Mouse (Mus musculus) erythroblast, embryonic 14.5 days (primary cell): ENCODE data around the gene Nav2.

ENCODE experiments used
- GATA1 ChIP-seq: IDR thresholded peaks from 2 replicates; pipeline ENCODE4 v1.6.1; 2012; ENCODE audit warnings: low read length, inconsistent platforms, mixed read lengths
- TAL1 ChIP-seq: IDR thresholded peaks from 3 replicates; pipeline ENCODE4 v1.6.1; 2012; ENCODE audit warnings: low read length, inconsistent platforms, mixed read lengths

DNA sequence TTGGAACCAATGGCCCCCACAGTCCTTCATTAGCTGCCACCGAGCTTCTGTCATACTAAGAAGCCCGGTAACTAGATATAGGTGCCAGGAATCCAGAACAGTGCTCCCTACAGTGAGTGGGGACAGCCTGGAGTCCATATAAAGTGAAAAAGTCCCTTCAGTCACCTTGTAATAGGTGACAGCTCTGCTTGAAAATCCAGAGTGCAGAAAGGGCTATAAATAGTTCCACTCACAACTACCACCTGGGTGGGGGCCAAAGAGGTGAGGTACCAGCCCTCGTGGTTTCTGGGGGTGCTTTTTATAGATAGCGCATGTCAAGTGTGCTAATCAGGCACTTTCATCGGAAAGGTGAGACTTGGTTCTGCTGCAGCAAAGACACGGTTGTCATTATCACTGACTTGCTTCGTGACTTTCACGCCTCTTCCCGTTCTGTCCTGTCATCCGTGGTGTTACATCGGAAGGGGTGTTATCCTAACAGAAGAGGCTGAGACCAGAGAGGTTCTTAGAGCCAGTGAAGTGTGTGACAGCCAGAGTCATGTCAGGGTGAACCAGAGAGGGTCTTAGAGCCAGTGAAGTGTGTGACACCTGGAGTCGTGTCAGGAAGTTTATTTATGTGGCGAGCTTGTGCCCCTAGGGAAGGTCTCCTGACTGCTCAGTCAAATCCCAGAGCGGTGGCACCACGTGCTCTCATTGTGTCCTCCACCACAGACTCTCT lies 179.8 kb downstream of the Nav2 start:
- no peak for TF ChIP-seq TAL1
- no peak for TF ChIP-seq GATA1
